Comparison of ENCODE assay signal across 15 mouse cellular contexts in the genomic region with DNA sequence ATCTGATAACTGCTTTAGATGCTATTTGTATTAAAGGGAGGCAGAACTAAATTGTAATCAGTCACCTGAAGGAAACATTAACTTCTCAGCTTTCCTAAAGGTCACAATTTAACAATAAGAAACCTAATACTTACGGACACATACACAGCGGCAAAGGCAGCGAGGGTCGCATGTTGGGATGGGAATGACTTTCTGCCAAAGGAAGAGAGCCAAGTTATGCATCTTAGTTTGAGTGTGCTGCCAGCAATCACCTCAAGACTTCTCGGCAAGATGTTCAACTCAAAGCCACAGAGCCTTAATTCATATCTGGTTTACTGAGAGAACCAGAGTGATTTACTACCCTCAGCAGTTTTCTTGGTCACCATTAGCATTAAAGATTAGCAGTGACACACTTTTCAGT. TPM values are rescaled to one million over a fixed set of nuclear protein-coding genes. Genes with fewer than 3 reads are reported as not detected.
"Had no signal": no experiment of that assay in that cellular context is flagged by ENCODE, and none has a peak within 500 bp of the region (broad histone marks: within the 10 kb centered on the region; RNA-seq: fewer than 3 reads in every experiment).

No protein-coding gene starts in this region.

- DNase-seq: liver; liver, embryonic 13.5 days; liver, postnatal 0 days; lung, adult 18-20 months; lung, adult 2 months; lung, embryonic 14.5 days; lung, postnatal 10 days; lung, postnatal 14 days; lung, postnatal 36 days; lung, postnatal 4 days; midbrain, embryonic 14.5 days had no signal

RNA-seq across cellular contexts. Expression of gene Plppr4, which starts 34.1 kb away (rescaled TPM):
- total RNA-seq: liver, adult 2 months; megakaryocyte progenitor cell, adult 5-6 weeks; megakaryocyte-erythroid progenitor cell, adult 5-6 weeks; monocyte, adult 5-6 weeks had no signal
